Mouse (Mus musculus) kidney, embryonic 16.5 days (tissue): ENCODE measurements around the gene Efcab11. TPM values are rescaled to one million over a fixed set of nuclear protein-coding genes. Genes with fewer than 3 reads are reported as not detected.

Experiments used
- ATAC-seq: fragments of 200-750 bp; cut with Nextera tagmentation; 2 replicates; pipeline ENCODE4 v1.8.0; 2017; ENCODE audit warnings: moderate TSS enrichment; ENCODE audit not compliant: low FRiP score, low TSS enrichment
- H3K27ac ChIP-seq: fragments of 300-500 bp; sonication (generic); 2 replicates; pipeline ENCODE4 v1.5.1; 2014; ENCODE audit warnings: low read length
- H3K27me3 ChIP-seq: fragments of 300-500 bp; sonication (generic); 2 replicates; pipeline ENCODE4 v1.6.1; 2014; ENCODE audit warnings: low read length, control low read depth, mixed read lengths; ENCODE audit not compliant: insufficient read depth
- H3K36me3 ChIP-seq: fragments of 300-500 bp; sonication (generic); 2 replicates; pipeline ENCODE4 v1.6.1; 2014; ENCODE audit warnings: low read length, control low read depth, mixed read lengths; ENCODE audit not compliant: insufficient read depth
- H3K4me1 ChIP-seq: fragments of 300-500 bp; sonication (generic); 2 replicates; pipeline ENCODE4 v1.6.1; 2014; ENCODE audit warnings: low read length, control low read depth, mixed read lengths; ENCODE audit not compliant: insufficient read depth
- H3K4me2 ChIP-seq: fragments of 300-500 bp; sonication (generic); replicated peaks from 2 replicates; pipeline ENCODE4 v1.6.1; 2014; ENCODE audit warnings: low read depth, low read length
- H3K4me3 ChIP-seq: fragments of 300-500 bp; sonication (generic); 2 replicates; pipeline ENCODE4 v1.5.1; 2014; ENCODE audit warnings: mild to moderate bottlenecking, low read length
- H3K9ac ChIP-seq: fragments of 300-500 bp; sonication (generic); replicated peaks from 2 replicates; pipeline ENCODE4 v1.6.1; 2014; ENCODE audit warnings: low read length
- H3K9me3 ChIP-seq: fragments of 300-500 bp; sonication (generic); 2 replicates; pipeline ENCODE4 v1.6.1; 2016; ENCODE audit warnings: low read length, control low read depth
- WGBS: fragments of 180-500 bp; shearing (Covaris S2); extraction: QIAGEN DNeasy Blood & Tissue Kit; methylation state at CpG from one replicate; pipeline ENCODE4 v1.1.7; 2014; 5-methylcytosine and 5-hydroxymethylcytosine counted together
- polyA plus RNA-seq: library from polyadenylated mRNA; unstranded; fragments of >200 nt; fragmentation: Nextera tagmentation; extraction: Ambion mirVana; gene quantifications from 2 replicates; pipeline ENCODE4 v1.2.1, GENCODE M21; 2015

Gene Efcab11
- polyA plus RNA-seq, 1 experiment from 2014 or later: 12.5 TPM

DNA sequence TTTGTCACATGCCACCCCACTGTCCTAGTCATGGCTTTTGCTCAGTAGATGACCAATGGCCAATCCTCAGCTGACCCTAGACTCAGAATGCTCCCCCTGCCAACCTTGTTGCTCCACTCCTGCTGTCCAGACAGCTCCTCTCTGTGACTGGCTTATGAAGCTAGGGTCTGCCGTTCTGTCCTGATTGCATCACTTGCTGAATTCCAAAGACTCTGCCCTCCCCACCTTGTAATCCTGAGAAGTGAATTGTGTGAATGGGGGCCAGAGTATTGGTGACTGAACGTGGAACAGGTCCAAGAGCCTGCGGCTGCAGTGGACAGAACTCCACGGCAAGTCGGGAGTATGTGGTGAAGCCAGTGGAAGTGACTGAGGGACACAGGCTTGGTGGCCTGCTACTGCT, 145.0 kb downstream of the Efcab11 start:
- Histone ChIP-seq H3K9me3 (no peaks in the 10 kb centered on the region), H3K4me1 (0 out of 2 replicates have a peak, but pooled peaks cover 3% of the 10 kb centered on the region), H3K27ac (no peak overlapping the region), H3K36me3 (no peaks in the 10 kb centered on the region), H3K27me3 (no peaks in the 10 kb centered on the region), H3K9ac (no peak overlapping the region), H3K4me2 (no peak overlapping the region), H3K4me3 (no peak overlapping the region)
- ATAC-seq: no peak
- WGBS: 69% methylated on average over 5 of the region's 5 CpGs

DNA sequence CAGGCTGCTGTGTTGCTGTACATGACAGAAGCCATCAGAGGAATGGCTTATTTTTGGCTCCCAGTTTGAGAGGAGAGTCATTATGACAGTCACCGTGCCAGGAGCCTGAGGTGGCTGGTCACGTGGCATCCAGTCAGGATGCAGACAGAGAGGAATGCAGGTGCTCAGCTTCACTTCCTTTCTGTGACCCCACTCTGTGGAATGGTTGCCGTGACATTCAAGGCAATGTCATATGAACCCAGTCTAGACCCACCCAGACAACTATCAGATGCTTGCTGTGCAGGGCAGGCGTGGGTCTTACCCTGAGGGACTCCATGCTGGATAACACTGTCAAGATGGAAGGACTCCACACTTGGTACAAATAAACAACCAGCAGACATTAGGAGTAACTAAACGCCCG, 146.0 kb downstream of the Efcab11 start:
- H3K4me2 ChIP-seq: no peak overlapping the region
- H3K9me3 ChIP-seq: no peaks in the 10 kb centered on the region
- no peaks in the 10 kb centered on the region for H3K36me3 ChIP-seq
- no peak overlapping the region for H3K27ac ChIP-seq
- H3K4me1 ChIP-seq: 0 out of 2 replicates have a peak, but pooled peaks cover 3% of the 10 kb centered on the region
- no peak overlapping the region for H3K4me3 ChIP-seq
- H3K27me3 ChIP-seq: no peaks in the 10 kb centered on the region
- 83% methylated on average over 6 of the region's 6 CpGs for WGBS
- no peak overlapping the region for H3K9ac ChIP-seq
- no peak for ATAC-seq

GRCm38 (mm10) chr12:99736971-99737370, 147.3 kb downstream of the Efcab11 start:
- H3K9ac ChIP-seq: no peak overlapping the region
- H3K36me3 ChIP-seq: no peaks in the 10 kb centered on the region
- no peak overlapping the region for H3K27ac ChIP-seq
- ATAC-seq: no peak
- H3K4me2 ChIP-seq: no peak overlapping the region
- WGBS: 49% methylated on average over 3 of the region's 3 CpGs
- no peak overlapping the region for H3K4me3 ChIP-seq
- H3K27me3 ChIP-seq: no peaks in the 10 kb centered on the region
- 0 out of 2 replicates have a peak, but pooled peaks cover 3% of the 10 kb centered on the region for H3K4me1 ChIP-seq
- no peaks in the 10 kb centered on the region for H3K9me3 ChIP-seq

GRCm38 (mm10) chr12:99735172-99735571, 149.1 kb downstream of the Efcab11 start:
- no peaks in the 10 kb centered on the region for H3K27me3 ChIP-seq
- H3K36me3 ChIP-seq: no peaks in the 10 kb centered on the region
- H3K27ac ChIP-seq: no peak overlapping the region
- 32% methylated on average over 10 of the region's 10 CpGs for WGBS
- H3K9me3 ChIP-seq: no peaks in the 10 kb centered on the region
- H3K4me1 ChIP-seq: 0 out of 2 replicates have a peak, but pooled peaks cover 3% of the 10 kb centered on the region
- no peak overlapping the region for H3K4me2 ChIP-seq
- no peak overlapping the region for H3K9ac ChIP-seq
- ATAC-seq: 0 out of 2 replicates have a peak, but pooled peaks have one; percentile 35
- no peak overlapping the region for H3K4me3 ChIP-seq

DNA sequence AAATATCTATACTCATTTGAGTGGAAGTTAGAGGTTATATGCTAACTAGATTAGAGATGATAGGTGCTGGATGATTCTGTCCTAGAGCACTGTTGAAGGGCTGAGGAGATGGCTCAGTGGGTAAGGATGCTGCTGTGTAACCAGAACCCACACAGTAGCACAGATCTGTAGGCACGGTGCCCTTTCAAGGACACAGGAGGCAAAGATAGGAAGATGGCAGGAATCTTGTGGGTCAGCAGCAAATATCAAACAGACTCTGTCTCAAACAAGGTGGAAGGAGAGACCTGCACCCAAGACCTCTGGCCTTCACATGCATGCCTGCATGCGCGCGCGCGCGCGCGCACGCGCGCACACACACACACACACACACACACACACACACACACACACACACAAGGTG, 160.0 kb downstream of the Efcab11 start:
- no peak overlapping the region for H3K9ac ChIP-seq
- H3K9me3 ChIP-seq: no peaks in the 10 kb centered on the region
- H3K27ac ChIP-seq: no peak overlapping the region
- H3K36me3 ChIP-seq: no peaks in the 10 kb centered on the region
- H3K4me2 ChIP-seq: no peak overlapping the region
- no peaks in the 10 kb centered on the region for H3K27me3 ChIP-seq
- WGBS: 95% methylated on average over 9 of the region's 12 CpGs
- H3K4me1 ChIP-seq: no peaks in the 10 kb centered on the region
- no peak overlapping the region for H3K4me3 ChIP-seq
- no peak for ATAC-seq

DNA sequence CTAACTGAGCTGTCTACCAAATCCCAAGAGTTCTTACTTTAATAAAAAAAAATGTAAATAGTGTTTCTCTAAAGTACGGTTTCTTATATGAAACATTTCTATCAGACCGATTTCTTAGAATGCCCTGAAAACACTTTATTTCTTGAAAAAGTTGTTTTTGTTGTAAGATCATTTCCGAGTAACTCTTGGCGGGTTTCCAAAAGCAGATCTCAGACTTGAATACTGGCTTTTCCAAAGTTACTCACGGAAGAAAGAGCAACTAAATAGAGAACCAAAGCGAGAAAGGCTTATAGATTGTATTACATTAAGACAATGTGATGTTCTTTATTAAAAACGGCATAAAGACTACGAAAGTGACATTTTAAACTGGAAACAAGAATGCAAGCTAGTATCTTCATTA, 160.4 kb downstream of the Efcab11 start:
- H3K27ac ChIP-seq: no peak overlapping the region

DNA sequence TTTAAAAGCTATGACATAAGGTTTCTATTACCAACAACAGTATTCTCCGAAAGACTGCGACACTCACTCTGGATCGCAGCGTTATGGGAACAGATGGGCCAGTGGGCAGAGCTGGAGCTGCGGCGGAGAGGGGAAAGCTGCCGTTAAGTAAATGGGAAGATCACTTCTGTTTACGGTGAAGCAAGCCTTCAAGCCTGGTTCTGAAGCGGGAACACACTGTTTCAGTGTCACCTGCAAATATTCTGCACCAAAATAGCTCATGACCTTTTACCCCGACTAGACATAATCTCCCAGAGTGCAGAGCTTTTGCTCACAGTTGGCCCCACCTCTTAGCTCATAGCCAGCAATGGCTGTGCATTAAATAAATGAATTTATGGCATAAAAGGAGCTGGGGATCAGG, 162.9 kb downstream of the Efcab11 start:
- Histone ChIP-seq H3K27me3 (no peaks in the 10 kb centered on the region), H3K4me3 (no peak overlapping the region), H3K9me3 (no peaks in the 10 kb centered on the region), H3K9ac (no peak overlapping the region), H3K4me2 (no peak overlapping the region), H3K36me3 (no peaks in the 10 kb centered on the region), H3K27ac (no peak overlapping the region), H3K4me1 (0 out of 2 replicates have a peak, but pooled peaks cover under 1% of the 10 kb centered on the region)
- WGBS: 81% methylated on average over 10 of the region's 10 CpGs
- no peak for ATAC-seq

More for the DNA sequence above, 160.4 kb downstream of the Efcab11 start:
- no peaks in the 10 kb centered on the region for H3K4me1 ChIP-seq
- ATAC-seq: no peak
- H3K27me3 ChIP-seq: no peaks in the 10 kb centered on the region
- H3K4me2 ChIP-seq: no peak overlapping the region
- H3K9ac ChIP-seq: no peak overlapping the region
- no peaks in the 10 kb centered on the region for H3K36me3 ChIP-seq
- 70% methylated on average over 8 of the region's 8 CpGs for WGBS
- no peaks in the 10 kb centered on the region for H3K9me3 ChIP-seq
- H3K4me3 ChIP-seq: no peak overlapping the region

- H3K4me3 ChIP-seq: no peak overlapping the region
- no peak overlapping the region for H3K9ac ChIP-seq
- no peaks in the 10 kb centered on the region for H3K27me3 ChIP-seq
- WGBS: 87% methylated on average over 11 of the region's 11 CpGs
- H3K4me1 ChIP-seq: peaks cover 5% of the 10 kb centered on the region; the same call in 1 of the 2 replicates
- H3K4me2 ChIP-seq: no peak overlapping the region
- H3K36me3 ChIP-seq: no peaks in the 10 kb centered on the region
- no peaks in the 10 kb centered on the region for H3K9me3 ChIP-seq
- no peak for ATAC-seq
- no peak overlapping the region for H3K27ac ChIP-seq
These were observed 164.5 kb downstream of the Efcab11 start for GRCm38 (mm10) chr12:99719777-99720176.

GRCm38 (mm10) chr12:99718161-99718560, 166.1 kb downstream of the Efcab11 start:
- no peaks in the 10 kb centered on the region for H3K27me3 ChIP-seq
- no peak overlapping the region for H3K27ac ChIP-seq
- 83% methylated on average over 2 of the region's 2 CpGs for WGBS
- no peak overlapping the region for H3K9ac ChIP-seq
- no peak overlapping the region for H3K4me2 ChIP-seq
- no peak for ATAC-seq
- no peak overlapping the region for H3K4me3 ChIP-seq
- no peaks in the 10 kb centered on the region for H3K9me3 ChIP-seq
- peaks cover 5% of the 10 kb centered on the region; the same call in 1 of the 2 replicates for H3K4me1 ChIP-seq
- H3K36me3 ChIP-seq: no peaks in the 10 kb centered on the region

GRCm38 (mm10) chr12:99716038-99716610, 168.1 kb downstream of the Efcab11 start:
- 0 out of 2 replicates have a peak, but pooled peaks have one; percentile 23 for ATAC-seq

More at GRCm38 (mm10) chr12:99716038-99716610, 168.1 kb downstream of the Efcab11 start:
- H3K36me3 ChIP-seq: no peaks in the 10 kb centered on the region
- no peak overlapping the region for H3K4me3 ChIP-seq
- H3K4me2 ChIP-seq: no peak overlapping the region
- no peaks in the 10 kb centered on the region for H3K27me3 ChIP-seq
- no peaks in the 10 kb centered on the region for H3K9me3 ChIP-seq
- H3K27ac ChIP-seq: no peak overlapping the region
- H3K4me1 ChIP-seq: peaks cover 5% of the 10 kb centered on the region; the same call in 1 of the 2 replicates
- no peak overlapping the region for H3K9ac ChIP-seq
- WGBS: 29% methylated on average over 8 of the region's 8 CpGs
